Mouse (Mus musculus): Measurements from ENCODE around the gene Tnfrsf18.

Gene Tnfrsf18

DNA sequence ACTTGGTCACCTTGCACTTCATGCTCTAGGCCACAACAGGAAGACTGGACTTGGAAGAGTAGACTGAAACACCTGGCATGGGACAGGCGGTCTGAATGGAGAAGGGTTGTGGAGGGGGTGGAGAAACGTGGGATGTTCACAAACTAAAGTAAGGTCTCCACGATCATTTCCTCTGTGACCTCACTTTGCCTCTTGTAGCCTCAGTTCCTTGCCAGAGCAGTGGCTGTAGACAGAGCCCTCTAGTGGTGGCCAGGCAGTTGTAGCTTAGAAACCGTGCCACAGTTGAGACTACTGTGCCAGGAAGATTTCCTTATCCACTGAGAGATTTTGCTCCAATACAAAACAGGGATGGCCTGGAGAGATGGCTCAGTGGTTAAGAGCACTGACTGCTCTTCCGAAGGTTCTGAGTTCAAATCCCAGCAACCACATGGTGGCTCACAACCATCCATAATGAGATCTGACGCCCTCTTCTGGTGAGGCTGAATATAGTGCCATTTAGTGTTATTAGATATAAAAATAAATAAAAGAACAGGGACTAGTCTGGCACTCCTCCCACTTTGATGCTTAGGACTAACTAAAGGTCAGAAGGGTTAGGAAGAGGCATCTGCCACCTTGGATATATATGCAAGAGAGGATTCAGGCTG is 7.6 kb downstream of the Tnfrsf18 start:
- peak; percentile 94 for DNase-seq

DNA sequence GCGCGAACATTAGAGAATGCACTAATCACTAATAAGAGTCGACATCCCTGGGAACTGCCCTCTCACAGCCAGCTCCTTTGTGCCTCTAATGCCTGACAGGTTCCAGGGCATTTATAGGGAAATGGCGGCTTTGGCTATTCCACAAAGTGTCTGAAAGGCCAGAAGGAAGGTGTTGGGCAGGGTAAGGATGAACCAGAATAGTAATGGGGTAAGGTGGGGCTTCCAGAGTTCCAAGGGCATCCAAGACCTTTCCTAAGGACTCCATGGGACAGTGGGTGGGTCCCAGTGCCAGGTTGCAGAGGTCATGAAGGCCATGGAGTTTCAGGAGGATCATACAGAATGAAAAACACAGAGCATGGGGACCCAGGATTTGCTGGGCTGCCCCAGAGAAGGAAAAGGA is 8.3 kb downstream of the Tnfrsf18 start:
- DNase-seq, result no peak

DNA sequence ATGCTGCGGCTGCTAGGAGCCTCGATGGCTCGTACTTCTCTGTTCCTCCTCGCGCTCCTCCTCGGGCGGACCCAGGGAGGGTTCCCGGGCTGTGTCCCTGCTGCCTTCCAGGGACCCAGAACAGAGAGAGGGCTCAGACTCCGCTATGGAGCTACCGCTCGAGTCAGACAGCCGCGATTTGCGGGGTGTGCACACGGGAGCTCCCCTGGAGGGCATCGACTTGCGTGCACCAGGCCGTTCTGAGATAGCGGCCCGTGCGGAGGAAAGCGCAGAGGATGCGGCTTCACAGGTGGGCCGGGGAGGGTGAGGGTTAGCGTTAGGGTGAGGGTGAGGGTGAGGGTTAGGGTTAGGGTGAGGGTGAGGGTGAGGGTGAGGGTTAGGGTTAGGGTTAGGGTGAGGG is 8.9 kb downstream of the Tnfrsf18 start:
- no peak for DNase-seq

DNA sequence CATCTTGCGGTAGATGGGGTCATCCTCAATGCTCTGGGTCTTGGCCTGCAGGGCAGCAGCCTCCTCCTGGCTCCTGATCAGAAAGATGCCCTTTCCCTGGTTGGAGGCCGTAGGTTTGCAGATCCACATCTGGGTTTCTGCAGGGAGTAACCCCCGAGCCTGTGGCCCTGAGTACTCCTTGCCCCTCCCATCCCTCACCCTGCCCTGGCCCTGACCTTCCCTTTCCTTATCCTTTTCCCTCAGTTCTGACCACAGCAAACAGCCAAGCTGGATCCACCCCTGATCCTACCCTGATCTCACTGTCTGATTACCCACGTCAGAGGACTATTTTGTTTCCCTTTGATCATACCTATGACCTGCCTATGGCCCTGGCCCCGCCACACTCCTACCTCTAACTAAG is 18.8 kb downstream of the Tnfrsf18 start:
- no peak for DNase-seq

- no peak for DNase-seq
Observed at GRCm38 (mm10) chr4:156049779-156050178, 23.8 kb downstream of the Tnfrsf18 start.

DNA sequence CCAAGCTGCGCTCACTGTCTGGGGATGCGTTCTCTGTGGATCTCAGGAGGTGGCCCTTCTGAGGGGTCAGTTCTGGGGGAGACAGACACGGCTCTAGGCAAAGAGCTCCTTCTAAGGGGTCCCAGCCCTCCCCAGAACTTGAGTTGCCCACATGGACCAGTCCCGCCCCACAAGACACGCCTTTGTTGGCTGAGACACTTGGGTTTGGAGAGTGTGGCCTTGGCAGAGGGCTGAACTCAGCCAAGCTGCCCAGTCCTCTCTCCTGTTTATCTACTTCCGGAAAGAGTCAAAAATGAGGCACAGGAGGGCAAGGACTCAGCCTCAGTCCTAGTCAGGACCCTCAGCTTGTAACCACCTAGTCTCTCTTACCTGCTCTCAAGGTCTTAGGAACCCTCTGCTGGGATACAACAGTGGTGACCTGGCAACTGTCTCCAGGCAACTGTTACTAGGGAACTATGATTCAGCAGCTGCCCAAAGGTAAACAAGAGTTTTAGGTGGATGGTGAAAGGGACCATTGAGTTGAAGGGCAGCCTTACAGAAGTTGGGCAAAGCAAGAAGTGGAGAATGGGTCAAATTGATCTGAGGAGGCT is 24.5 kb downstream of the Tnfrsf18 start:
- no peak for DNase-seq

DNA sequence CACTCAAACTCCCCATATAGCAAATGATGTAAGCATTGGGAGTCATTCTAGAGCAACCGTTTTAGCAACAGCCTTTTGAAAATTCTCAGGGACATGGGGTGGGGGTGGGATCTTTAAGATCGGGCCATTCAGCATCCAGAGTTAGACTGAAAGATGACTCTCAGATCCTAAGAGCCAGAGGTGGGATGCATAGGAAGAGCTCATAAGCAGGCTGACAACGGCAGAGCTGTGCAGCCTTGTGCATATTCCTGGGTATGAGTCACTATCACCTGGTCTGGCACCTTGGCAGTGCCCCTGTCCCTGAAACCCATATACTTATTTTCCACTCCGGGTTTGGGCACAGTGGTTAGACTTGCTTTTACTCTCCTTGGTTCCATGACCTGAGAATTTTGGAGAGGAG is 27.1 kb downstream of the Tnfrsf18 start:
- DNase-seq, result no peak

- DNase-seq, result no peak
Observed at GRCm38 (mm10) chr4:156054130-156054529, 28.2 kb downstream of the Tnfrsf18 start.

DNA sequence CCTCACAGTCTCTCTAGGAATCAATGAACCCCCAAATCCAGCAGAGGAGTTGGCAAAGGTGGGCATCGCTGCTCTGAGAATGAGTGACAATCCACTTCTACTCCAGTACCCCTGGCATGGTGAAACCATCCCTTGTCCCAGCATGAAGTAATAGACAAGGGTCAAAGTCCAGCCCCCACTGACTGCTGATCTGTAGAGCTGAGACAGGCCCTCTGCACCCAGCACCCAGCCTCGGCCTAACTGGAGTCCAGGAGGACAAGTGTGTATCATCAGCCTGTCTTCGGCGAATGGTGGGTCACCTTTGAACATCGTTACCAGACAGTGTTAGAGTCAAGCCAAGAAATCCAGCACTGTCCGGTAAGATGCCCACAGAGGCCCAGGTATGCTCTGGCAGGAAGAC is 28.6 kb downstream of the Tnfrsf18 start:
- no peak for DNase-seq

DNA sequence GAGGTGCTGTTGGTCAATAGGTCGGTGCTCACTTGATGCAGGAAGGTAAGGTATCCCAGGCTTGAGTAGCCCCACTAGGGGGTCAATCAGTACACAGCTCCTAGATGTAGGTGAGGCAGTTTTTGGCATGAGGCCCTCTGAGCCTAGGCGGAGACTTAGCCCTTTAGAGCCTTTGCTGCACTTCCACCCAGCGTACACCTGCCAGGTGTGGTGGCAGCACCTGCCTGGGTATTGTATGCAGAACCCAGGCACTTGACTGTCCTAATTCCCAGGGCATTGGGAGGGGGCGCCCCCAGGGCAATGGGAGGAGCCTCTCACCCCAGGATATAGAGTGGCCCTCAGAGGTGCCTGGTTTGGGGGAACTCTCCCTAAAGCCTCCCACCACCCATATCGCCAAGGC is 29.2 kb downstream of the Tnfrsf18 start:
- DNase-seq, result no peak

GRCm38 (mm10) chr4:156057702-156058101 is 31.7 kb downstream of the Tnfrsf18 start:
- no peak for DNase-seq

GRCm38 (mm10) chr4:156058826-156059225 is 32.9 kb downstream of the Tnfrsf18 start:
- DNase-seq, result no peak

DNA sequence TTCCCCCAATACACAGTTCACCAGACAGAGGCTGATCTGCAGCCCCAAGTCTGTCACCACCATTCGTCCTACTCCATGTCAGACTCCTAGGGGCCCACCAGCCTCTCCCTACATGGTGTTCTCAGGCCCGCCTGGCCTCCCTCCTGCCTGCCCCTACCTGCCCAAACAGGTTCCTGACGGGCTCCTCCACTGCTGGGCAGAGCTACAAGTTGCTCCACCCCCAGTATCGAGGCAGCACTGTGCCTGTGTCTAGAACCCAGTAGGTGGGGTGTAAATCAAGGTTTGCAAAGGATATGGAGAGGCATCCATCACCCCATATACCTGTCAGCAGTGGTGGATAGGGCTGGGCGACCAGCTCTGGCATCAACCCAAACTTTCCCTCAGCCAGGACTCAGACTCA is 33.3 kb downstream of the Tnfrsf18 start, which contains the start of gene Ttll10:
TSS of gene Ttll10 (minus strand) at position 154 of the 400 bp plus-strand sequence.
- DNase-seq, result no peak

DNA sequence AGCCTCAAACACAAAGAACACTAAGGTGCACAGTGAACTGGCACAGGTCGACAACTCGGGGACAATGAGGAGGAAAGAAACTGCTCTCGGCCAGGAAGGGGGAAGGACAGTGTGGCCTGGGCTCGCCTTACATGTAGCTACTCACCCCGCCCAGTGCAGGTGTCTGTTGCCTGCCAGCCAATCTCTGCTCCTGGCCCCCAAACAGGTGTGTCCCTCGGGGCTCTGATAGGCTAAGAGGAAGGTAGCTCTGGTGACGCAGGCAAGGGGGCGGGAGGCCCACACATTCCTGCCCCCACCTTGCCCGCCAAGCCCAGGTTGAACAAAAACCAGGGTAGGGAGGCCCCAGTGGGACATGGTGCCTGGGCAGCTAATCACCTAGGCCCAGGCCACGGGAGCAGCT is 33.7 kb downstream of the Tnfrsf18 start:
- no peak for DNase-seq

GRCm38 (mm10) chr4:156063861-156064509 is 38.0 kb downstream of the Tnfrsf18 start:
- no peak for DNase-seq

DNA sequence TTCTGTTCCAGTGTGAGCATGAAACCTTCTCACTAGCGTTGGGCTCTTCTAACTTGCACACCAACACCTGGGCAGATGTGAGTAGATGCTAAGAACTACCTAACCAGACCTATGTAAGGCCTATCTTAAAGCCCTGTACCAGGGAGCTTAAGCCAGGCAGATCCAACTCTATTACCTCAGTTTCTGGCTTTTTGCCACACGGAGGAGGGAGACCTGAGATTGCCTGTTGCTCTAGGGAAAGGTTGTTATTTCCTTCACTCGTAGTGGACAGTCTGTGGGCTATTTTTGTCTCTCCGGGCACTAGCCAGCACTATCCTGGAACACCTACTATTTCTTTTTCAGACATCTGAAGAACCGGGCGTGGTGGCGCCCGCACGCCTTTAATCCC is 38.5 kb downstream of the Tnfrsf18 start:
- DNase-seq, result no peak

DNA sequence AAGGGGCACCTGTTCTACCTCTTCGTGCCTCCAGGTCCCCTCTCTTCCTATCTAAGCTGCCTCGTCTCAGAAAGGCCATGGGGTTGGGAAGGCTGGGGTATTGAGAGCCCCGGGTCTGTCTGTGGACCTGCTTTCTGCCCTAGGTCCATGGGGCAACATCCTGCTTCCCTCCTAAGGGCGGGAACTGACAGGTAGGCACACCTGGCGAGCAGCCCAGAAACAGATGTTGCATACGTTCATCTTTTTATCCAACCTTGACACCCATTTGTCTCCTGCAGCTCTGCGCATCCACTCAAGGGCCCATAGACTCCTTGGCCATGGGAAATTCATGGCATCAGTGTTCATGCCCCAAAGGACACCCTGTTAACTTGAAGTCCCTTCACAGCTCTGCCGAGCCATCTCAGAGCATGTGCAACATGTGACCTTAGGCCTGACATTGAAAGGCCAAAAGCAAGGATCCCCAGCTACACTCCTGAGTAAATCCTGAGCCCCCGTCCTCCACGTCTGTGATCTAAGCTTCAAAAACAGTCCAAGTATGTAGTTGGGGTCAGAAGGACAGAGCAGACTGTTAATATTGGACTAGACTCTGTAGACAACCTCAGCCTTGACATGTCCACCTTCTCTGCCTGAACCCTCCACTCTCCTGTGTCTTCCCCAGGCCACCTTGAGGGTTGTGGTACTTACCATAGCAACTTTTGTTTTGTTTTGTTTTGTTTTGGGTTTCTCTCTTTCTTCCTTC is 39.4 kb downstream of the Tnfrsf18 start:
- DNase-seq, result no peak

DNA sequence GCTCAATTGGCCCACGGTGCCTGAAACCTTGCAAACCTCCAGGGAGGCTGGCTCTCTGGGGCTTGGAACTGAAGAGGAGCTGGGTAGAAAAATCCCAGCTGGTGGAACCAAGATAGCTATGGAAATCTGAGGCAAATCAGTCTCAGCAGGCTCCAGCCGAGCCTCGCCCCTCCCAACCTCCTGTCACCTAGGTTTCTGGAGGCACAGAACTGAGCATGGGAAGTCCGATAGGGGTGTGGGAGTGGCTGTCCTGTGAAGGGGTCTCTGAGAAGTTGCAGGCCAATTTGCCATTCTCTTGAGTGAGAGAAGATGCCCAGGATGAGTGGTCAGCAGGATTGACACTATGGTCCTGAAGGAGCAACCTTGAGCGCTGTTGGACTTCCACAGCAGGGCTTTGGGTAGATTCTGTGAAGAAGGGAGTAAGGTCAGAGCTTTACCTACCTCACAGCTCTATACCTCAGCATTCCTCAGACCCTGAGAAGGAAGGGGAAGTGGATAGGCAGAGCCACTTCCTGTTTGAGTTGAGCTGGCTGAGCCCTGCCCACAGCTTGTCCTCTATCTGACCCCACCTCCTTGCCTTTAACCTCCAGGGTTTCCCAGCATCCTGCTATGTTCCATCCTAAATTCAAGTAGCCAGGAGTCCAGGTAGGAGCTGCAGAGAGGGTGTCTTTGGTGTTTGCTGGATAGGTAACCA is 41.4 kb downstream of the Tnfrsf18 start:
- no peak for DNase-seq

- no peak for DNase-seq
Observed at GRCm38 (mm10) chr4:156069701-156070100, 43.7 kb downstream of the Tnfrsf18 start.

DNA sequence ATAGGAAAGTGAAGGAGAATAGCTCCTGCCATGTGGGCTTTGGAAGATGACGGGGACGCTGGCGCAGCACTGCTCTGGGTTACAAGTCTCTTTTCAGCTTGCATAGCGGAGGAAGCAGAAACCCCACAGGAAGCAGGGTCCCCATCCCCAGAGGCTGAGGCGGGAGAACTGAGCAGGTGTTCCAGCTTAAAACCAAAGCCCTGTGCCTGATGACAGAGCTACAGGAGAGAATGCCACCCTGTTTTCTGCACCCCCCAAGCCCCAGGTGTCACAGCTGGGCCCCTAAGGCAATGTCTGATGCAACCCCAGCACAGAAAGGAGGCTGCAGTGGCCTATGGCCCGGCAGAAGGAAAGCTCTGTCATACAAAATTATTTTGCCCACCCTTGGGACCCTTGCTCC is 44.3 kb downstream of the Tnfrsf18 start:
- DNase-seq, result no peak

DNA sequence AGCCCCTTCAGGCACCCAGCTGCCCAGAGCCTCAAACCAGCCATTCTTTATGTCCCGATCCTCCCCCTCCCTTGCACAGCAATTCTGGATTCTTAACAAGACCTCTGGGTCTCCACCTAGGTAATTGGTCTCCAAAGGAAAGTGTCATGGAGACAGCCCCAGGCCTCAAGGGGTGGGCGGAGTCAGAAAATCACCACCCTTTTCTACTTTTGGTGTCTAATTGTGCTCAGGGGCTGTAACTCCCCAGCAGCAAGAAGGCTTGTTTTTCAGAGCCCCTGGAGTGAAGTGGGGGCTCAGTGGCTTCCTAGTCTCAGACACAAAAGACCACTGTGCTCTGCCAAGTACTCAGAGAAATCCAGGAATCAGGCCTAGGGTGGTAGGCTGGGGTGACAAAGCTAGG is 44.8 kb downstream of the Tnfrsf18 start:
- no peak for DNase-seq

- no peak for DNase-seq
Observed at GRCm38 (mm10) chr4:156076911-156077382, 51.0 kb downstream of the Tnfrsf18 start.

All from heart, adult 11 months (tissue).